Mouse (Mus musculus): ENCODE data around the gene Olfr1344.

DNA sequence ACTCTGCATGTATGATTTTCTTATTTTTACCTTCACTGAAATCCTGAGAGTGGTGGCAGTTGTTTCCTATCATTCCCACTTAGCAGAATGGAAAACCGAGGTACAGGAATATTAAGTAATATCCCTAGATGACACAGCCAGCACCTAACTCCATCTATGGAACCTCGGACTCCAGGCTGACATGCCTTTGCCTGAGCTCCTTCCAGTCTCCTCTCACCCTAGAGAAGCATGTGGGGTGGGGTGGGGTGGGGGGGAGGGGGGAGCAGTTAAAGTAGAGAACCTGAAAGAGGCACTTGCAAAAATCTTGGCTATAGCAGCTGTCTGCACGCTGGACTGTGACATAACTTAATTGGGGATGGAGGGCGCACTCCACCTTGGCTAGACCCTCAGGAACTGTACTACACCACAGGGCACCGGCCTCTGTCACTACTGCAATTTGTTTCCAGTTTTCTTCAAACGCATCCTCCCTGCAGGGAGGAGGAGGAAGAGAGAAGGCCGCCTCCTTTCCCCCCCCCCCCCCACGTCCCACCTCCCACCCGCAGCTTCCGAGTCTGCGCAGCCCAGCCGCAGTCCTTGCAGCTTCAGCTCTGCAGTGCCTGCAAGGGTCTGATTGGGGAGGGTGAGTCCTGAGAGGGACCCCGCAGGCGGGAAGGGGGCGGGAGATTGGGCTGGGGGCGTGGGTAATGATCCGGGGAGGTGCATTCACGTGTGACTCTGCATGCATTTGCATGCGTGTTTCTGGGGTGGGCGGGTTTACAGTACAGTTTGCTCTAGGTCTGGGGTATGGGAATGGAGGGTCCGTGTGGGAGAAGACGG is 23.7 kb upstream of the Olfr1344 start:
- TF ChIP-seq POLR2A (IDR thresholded peaks at IDR 0.05; ENCODE audit: insufficient read depth, low read depth, low read length) (no peak), CTCF (IDR thresholded peaks at IDR 0.05) (no peak), EP300 (IDR thresholded peaks at IDR 0.05; ENCODE audit: insufficient read depth, low read depth, low read length) (no peak)
